Mouse (Mus musculus): ENCODE data around the gene Errfi1. TPM values are rescaled to one million over a fixed set of nuclear protein-coding genes. Genes with fewer than 3 reads are reported as not detected.
A peak's percentile ranks its signal among the peaks of the same experiment; 100 is the strongest.

The Errfi1 gene
- polyA plus RNA-seq, 1 experiment from 2014 or later: 41.4 TPM

- WGBS (ENCODE audit: insufficient replicate concordance): under 1% methylated on average over 55 of the region's 56 CpGs
- Histone ChIP-seq H3K9ac (ENCODE audit: low read depth, low read length) (peak overlapping the region; percentile 83), H3K27ac (ENCODE audit: low read length) (peak overlapping the region; percentile 88)
Observed at GRCm38 (mm10) chr4:150909451-150910156, 55.9 kb downstream of the Errfi1 start.

GRCm38 (mm10) chr4:150910164-150910951, 56.6 kb downstream of the Errfi1 start:
- H3K27me3 ChIP-seq (ENCODE audit: control insufficient read depth, insufficient read depth, low read depth, low read length): no peaks in the 10 kb centered on the region
- peak overlapping the region; percentile 54 for H3K27ac ChIP-seq (ENCODE audit: low read length)
- H3K9me3 ChIP-seq (replicated peaks; ENCODE audit: control insufficient read depth, low read length): no peaks in the 10 kb centered on the region
- peak overlapping the region; percentile 38 for H3K9ac ChIP-seq (ENCODE audit: low read depth, low read length)
- peak overlapping the region; percentile 95 for H3K4me2 ChIP-seq (ENCODE audit: low read depth, low read length)
- peak overlapping the region; percentile 80 for H3K4me3 ChIP-seq (ENCODE audit: low read depth, low read length)
- H3K36me3 ChIP-seq (ENCODE audit: control insufficient read depth, insufficient read depth): peaks cover 4% of the 10 kb centered on the region; the same call in 1 of the 2 replicates
- peaks cover 26% of the 10 kb centered on the region for H3K4me1 ChIP-seq (ENCODE audit: control insufficient read depth, low read depth, low read length)
- 81% methylated on average over 19 of the region's 19 CpGs for WGBS (ENCODE audit: insufficient replicate concordance)
- no peak for ATAC-seq (ENCODE audit: low read depth)

More at GRCm38 (mm10) chr4:150909451-150910156, 55.9 kb downstream of the Errfi1 start:
- H3K4me2 ChIP-seq (ENCODE audit: low read depth, low read length): peak overlapping the region; percentile 95
- H3K4me3 ChIP-seq (ENCODE audit: low read depth, low read length): peak overlapping the region; percentile 80
- ATAC-seq (ENCODE audit: low read depth): peak; percentile 86
- no peaks in the 10 kb centered on the region for H3K27me3 ChIP-seq (ENCODE audit: control insufficient read depth, insufficient read depth, low read depth, low read length)
- no peaks in the 10 kb centered on the region for H3K9me3 ChIP-seq (replicated peaks; ENCODE audit: control insufficient read depth, low read length)
- H3K4me1 ChIP-seq (ENCODE audit: control insufficient read depth, low read depth, low read length): peaks cover 21% of the 10 kb centered on the region
- peaks cover 4% of the 10 kb centered on the region for H3K36me3 ChIP-seq (ENCODE audit: control insufficient read depth, insufficient read depth)

- peaks cover 29% of the 10 kb centered on the region for H3K4me1 ChIP-seq (ENCODE audit: control insufficient read depth, low read depth, low read length)
- peak overlapping the region; percentile 82 for H3K4me2 ChIP-seq (ENCODE audit: low read depth, low read length)
- no peak for ATAC-seq (ENCODE audit: low read depth)
- no peaks in the 10 kb centered on the region for H3K27me3 ChIP-seq (ENCODE audit: control insufficient read depth, insufficient read depth, low read depth, low read length)
- peak overlapping the region; percentile 89 for H3K27ac ChIP-seq (ENCODE audit: low read length)
- WGBS (ENCODE audit: insufficient replicate concordance): 14% methylated on average over 12 of the region's 12 CpGs
- H3K9ac ChIP-seq (ENCODE audit: low read depth, low read length): peak overlapping the region; percentile 85
- peak overlapping the region; percentile 75 for H3K4me3 ChIP-seq (ENCODE audit: low read depth, low read length)
- no peaks in the 10 kb centered on the region for H3K9me3 ChIP-seq (replicated peaks; ENCODE audit: control insufficient read depth, low read length)
- H3K36me3 ChIP-seq (ENCODE audit: control insufficient read depth, insufficient read depth): no peaks in the 10 kb centered on the region
Observed at GRCm38 (mm10) chr4:150913743-150914142, 60.0 kb downstream of the Errfi1 start.

- Histone ChIP-seq H3K27ac (ENCODE audit: low read length) (peak within 1 kb of the TSS; percentile 89), H3K27me3 (ENCODE audit: control insufficient read depth, insufficient read depth, low read depth, low read length) (no peaks in the 10 kb centered on the region), H3K36me3 (ENCODE audit: control insufficient read depth, insufficient read depth) (no peaks in the 10 kb centered on the region), H3K4me2 (ENCODE audit: low read depth, low read length) (peak within 1 kb of the TSS; percentile 82), H3K4me3 (ENCODE audit: low read depth, low read length) (peak within 1 kb of the TSS; percentile 75), H3K4me1 (ENCODE audit: control insufficient read depth, low read depth, low read length) (peaks cover 25% of the 10 kb centered on the region), H3K9ac (ENCODE audit: low read depth, low read length) (peak within 1 kb of the TSS; percentile 85), H3K9me3 (replicated peaks; ENCODE audit: control insufficient read depth, low read length) (no peaks in the 10 kb centered on the region)
- peak; percentile 84 for ATAC-seq (ENCODE audit: low read depth)
- WGBS (ENCODE audit: insufficient replicate concordance): under 1% methylated on average over 48 of the region's 48 CpGs
Observed at GRCm38 (mm10) chr4:150914290-150914733, 60.6 kb downstream of the Errfi1 start, which contains the start of the genes Park7 and Tnfrsf9. Gene Park7 (minus strand): TSS chr4:150914437. Gene Tnfrsf9 (plus strand): TSS chr4:150914562.

- ATAC-seq (ENCODE audit: low read depth): no peak
- Histone ChIP-seq H3K9ac (ENCODE audit: low read depth, low read length) (no peak overlapping the region; the same call in 1 of the 2 replicates), H3K4me3 (ENCODE audit: low read depth, low read length) (peak overlapping the region; percentile 75), H3K27ac (ENCODE audit: low read length) (no peak overlapping the region), H3K4me2 (ENCODE audit: low read depth, low read length) (peak overlapping the region; percentile 82), H3K4me1 (ENCODE audit: control insufficient read depth, low read depth, low read length) (peaks cover 20% of the 10 kb centered on the region), H3K9me3 (replicated peaks; ENCODE audit: control insufficient read depth, low read length) (no peaks in the 10 kb centered on the region), H3K36me3 (ENCODE audit: control insufficient read depth, insufficient read depth) (no peaks in the 10 kb centered on the region), H3K27me3 (ENCODE audit: control insufficient read depth, insufficient read depth, low read depth, low read length) (no peaks in the 10 kb centered on the region)
- 43% methylated on average over 10 of the region's 10 CpGs for WGBS (ENCODE audit: insufficient replicate concordance)
Observed at GRCm38 (mm10) chr4:150915181-150915906, 61.6 kb downstream of the Errfi1 start.

- no peaks in the 10 kb centered on the region for H3K36me3 ChIP-seq (ENCODE audit: control insufficient read depth, insufficient read depth)
- ATAC-seq (ENCODE audit: low read depth): no peak
- H3K9ac ChIP-seq (ENCODE audit: low read depth, low read length): no peak overlapping the region
- no peak overlapping the region for H3K4me2 ChIP-seq (ENCODE audit: low read depth, low read length)
- H3K27me3 ChIP-seq (ENCODE audit: control insufficient read depth, insufficient read depth, low read depth, low read length): no peaks in the 10 kb centered on the region
- H3K4me1 ChIP-seq (ENCODE audit: control insufficient read depth, low read depth, low read length): peaks cover 19% of the 10 kb centered on the region
- H3K4me3 ChIP-seq (ENCODE audit: low read depth, low read length): no peak overlapping the region
- WGBS (ENCODE audit: insufficient replicate concordance): 55% methylated on average over 8 of the region's 8 CpGs
- no peaks in the 10 kb centered on the region for H3K9me3 ChIP-seq (replicated peaks; ENCODE audit: control insufficient read depth, low read length)
- H3K27ac ChIP-seq (ENCODE audit: low read length): no peak overlapping the region
Observed at GRCm38 (mm10) chr4:150917336-150918027, 63.8 kb downstream of the Errfi1 start.

Other genes with a start within 250 kb of the Errfi1 start
- not detected in 2 replicates for gene Slc45a1, start 201.7 kb upstream of the Errfi1 start, polyA plus RNA-seq (2015; fragmentation: Nextera tagmentation; extraction: Ambion mirVana)
- 177 and 184 TPM in 2 replicates for gene Park7, start 60.5 kb downstream of the Errfi1 start, polyA plus RNA-seq (2015; fragmentation: Nextera tagmentation; extraction: Ambion mirVana)
- gene Tnfrsf9, start 60.6 kb downstream of the Errfi1 start, polyA plus RNA-seq (2015; fragmentation: Nextera tagmentation; extraction: Ambion mirVana): 0.12 and 0.20 TPM in 2 replicates
- not detected in 2 replicates for gene Uts2, start 143.2 kb downstream of the Errfi1 start, polyA plus RNA-seq (2015; fragmentation: Nextera tagmentation; extraction: Ambion mirVana)
- 2.9 and 3.8 TPM in 2 replicates for gene Per3, start 190.7 kb downstream of the Errfi1 start, polyA plus RNA-seq (2015; fragmentation: Nextera tagmentation; extraction: Ambion mirVana)
- gene Vamp3, start 204.0 kb downstream of the Errfi1 start, polyA plus RNA-seq (2015; fragmentation: Nextera tagmentation; extraction: Ambion mirVana): 29.9 and 32.5 TPM in 2 replicates
- gene Gm13090, start 235.7 kb downstream of the Errfi1 start, polyA plus RNA-seq (2015; fragmentation: Nextera tagmentation; extraction: Ambion mirVana): not detected in 2 replicates